Mouse (Mus musculus) neural tube, embryonic 15.5 days (tissue): ENCODE results near the gene Cops3. TPM values are rescaled to one million over a fixed set of nuclear protein-coding genes. Genes with fewer than 3 reads are reported as not detected.
A peak's percentile ranks its signal among the peaks of the same experiment; 100 is the strongest.

ENCODE experiments used
- ATAC-seq: fragments of 200-750 bp; cut with Nextera tagmentation; 2 replicates; pipeline ENCODE4 v1.8.0; 2017; ENCODE audit warnings: mild to moderate bottlenecking, moderate TSS enrichment, moderate library complexity; ENCODE audit not compliant: low FRiP score
- H3K27ac ChIP-seq: fragments of 300-500 bp; sonication (generic); replicated peaks from 2 replicates; pipeline ENCODE4 v1.5.1; 2015; ENCODE audit warnings: mild to moderate bottlenecking, inconsistent platforms
- H3K27me3 ChIP-seq: fragments of 300-500 bp; sonication (generic); replicated peaks from 2 replicates; pipeline ENCODE4 v1.6.1; 2015; ENCODE audit warnings: inconsistent platforms
- H3K36me3 ChIP-seq: fragments of 300-500 bp; sonication (generic); 2 replicates; pipeline ENCODE4 v1.6.1; 2015; ENCODE audit warnings: inconsistent platforms
- H3K4me1 ChIP-seq: fragments of 300-500 bp; sonication (generic); 2 replicates; pipeline ENCODE4 v1.6.1; 2015; ENCODE audit warnings: inconsistent platforms
- H3K4me2 ChIP-seq: fragments of 300-500 bp; sonication (generic); 2 replicates; pipeline ENCODE4 v1.6.1; 2015; ENCODE audit warnings: inconsistent platforms, mild to moderate bottlenecking, moderate library complexity
- H3K4me3 ChIP-seq: fragments of 300-500 bp; sonication (generic); replicated peaks from 2 replicates; pipeline ENCODE4 v1.5.1; 2015; ENCODE audit warnings: mild to moderate bottlenecking, inconsistent platforms
- H3K9ac ChIP-seq: fragments of 300-500 bp; sonication (generic); replicated peaks from 2 replicates; pipeline ENCODE4 v1.6.1; 2015; ENCODE audit warnings: mild to moderate bottlenecking, inconsistent platforms
- H3K9me3 ChIP-seq: fragments of 300-500 bp; sonication (generic); replicated peaks from 2 replicates; pipeline ENCODE4 v1.6.1; 2016; ENCODE audit warnings: inconsistent platforms
- WGBS: fragments of 180-500 bp; shearing (Covaris S2); methylation state at CpG from one replicate; pipeline ENCODE4 v1.1.7; 2015; ENCODE audit warnings: mixed read lengths; 5-methylcytosine and 5-hydroxymethylcytosine counted together
- polyA plus RNA-seq: library from polyadenylated mRNA; unstranded; fragments of >200 nt; fragmentation: Nextera tagmentation; extraction: Ambion mirVana; gene quantifications from 2 replicates; pipeline ENCODE4 v1.2.1, GENCODE M21; 2015

Cops3 gene
- 194 and 195 TPM in 2 replicates for polyA plus RNA-seq

DNA sequence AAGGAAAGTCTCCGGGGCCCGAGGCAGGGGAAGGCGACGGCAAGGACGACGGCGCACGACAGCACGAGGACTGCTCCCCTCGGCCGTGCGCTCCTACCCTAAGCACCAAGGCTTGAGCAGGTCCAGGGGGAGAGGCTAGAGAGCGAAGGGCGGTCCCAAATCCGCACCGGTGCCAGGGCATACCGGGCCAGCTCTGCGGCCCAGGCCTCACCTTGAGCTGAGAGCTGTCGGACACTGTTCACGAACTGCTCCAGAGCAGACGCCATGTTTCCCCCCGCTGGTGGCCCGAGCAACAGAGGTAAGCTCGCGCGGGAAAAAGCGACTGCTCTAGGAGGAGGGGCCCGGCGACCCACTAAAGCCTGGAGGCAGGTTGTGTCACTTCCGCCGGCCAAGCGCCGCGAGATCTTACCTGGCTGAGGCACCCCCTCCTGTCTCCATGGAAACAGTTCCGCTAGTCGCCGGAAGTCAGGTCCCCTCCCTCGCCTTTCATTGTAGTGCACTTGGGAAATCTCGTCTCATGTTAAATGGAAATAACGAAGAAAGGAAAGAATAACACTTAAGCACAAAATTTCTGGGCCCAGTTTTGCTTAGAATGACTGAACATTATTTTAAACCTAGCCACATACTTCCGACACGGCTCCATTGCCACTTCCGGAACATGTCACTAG, at the start of gene Cops3:
TSS of gene Cops3 (minus strand) at position 380 of the 668 bp plus-strand sequence.
- Histone ChIP-seq H3K4me1 (peaks cover 31% of the 10 kb centered on the region), H3K9ac (peak within 1 kb of the TSS; percentile 80), H3K36me3 (peaks cover 16% of the 10 kb centered on the region), H3K27ac (peak within 1 kb of the TSS; percentile 97), H3K9me3 (no peaks in the 10 kb centered on the region), H3K4me2 (peak within 1 kb of the TSS; percentile 62), H3K4me3 (peak within 1 kb of the TSS; percentile 66), H3K27me3 (no peaks in the 10 kb centered on the region)
- WGBS = 1% methylated on average over 41 of the region's 43 CpGs
- ATAC-seq = peak; percentile 97

GRCm38 (mm10) chr11:59888151-59888550, 48.5 kb upstream of the Cops3 start:
- 73% methylated on average over 5 of the region's 5 CpGs for WGBS
- no peaks in the 10 kb centered on the region for H3K9me3 ChIP-seq
- no peak overlapping the region for H3K4me2 ChIP-seq
- no peak overlapping the region for H3K4me3 ChIP-seq
- H3K9ac ChIP-seq = no peak overlapping the region
- no peaks in the 10 kb centered on the region for H3K27me3 ChIP-seq
- H3K4me1 ChIP-seq = peaks cover 9% of the 10 kb centered on the region; the same call in 1 of the 2 replicates
- H3K27ac ChIP-seq = no peak overlapping the region
- H3K36me3 ChIP-seq = no peaks in the 10 kb centered on the region
- no peak for ATAC-seq

- 56% methylated on average over 1 of the region's 1 CpGs for WGBS
- no peaks in the 10 kb centered on the region for H3K27me3 ChIP-seq
- ATAC-seq = no peak
- no peaks in the 10 kb centered on the region for H3K36me3 ChIP-seq
- no peak overlapping the region for H3K27ac ChIP-seq
- 0 out of 2 replicates have a peak, but pooled peaks cover 5% of the 10 kb centered on the region for H3K4me1 ChIP-seq
- no peak overlapping the region for H3K4me3 ChIP-seq
- H3K9me3 ChIP-seq = no peaks in the 10 kb centered on the region
- H3K4me2 ChIP-seq = no peak overlapping the region
- H3K9ac ChIP-seq = no peak overlapping the region
These were observed 47.3 kb upstream of the Cops3 start for GRCm38 (mm10) chr11:59886952-59887351.

DNA sequence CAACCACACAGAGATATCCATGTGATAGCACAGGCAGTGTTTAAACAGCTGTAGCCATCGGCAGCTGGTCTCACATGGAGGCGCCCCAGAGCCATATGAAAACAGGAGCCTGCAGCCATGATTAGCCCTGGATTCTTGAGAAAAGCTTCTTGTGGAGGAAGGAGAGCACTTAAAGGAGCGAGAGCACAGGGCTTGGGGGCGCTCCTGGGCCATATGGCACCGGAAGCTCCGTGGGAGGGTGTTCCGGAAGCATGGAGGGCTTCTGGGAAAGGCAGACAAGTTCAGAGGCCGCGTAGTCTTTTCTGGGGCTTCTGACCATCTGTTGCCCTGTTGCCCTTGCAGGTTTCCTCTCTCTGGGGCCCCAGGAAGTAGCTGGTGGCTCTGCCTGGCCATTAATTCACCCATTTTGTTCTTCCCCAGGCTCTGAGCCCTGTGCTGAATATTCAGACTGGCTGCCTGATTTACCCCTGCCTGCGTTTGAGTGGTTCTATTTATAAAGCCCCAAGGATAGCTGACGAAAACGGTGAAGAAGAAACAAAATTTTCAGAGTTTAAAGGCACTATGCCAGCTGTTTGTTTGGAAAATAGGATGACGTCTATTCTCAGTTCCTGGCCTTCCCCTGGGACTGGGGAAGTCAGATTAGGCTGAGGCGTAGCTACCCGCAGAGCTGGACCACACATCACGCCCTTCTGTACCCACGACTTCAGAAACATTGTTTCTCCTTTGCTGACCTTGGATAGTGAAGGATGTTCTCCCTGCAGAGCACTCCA, 45.8 kb upstream of the Cops3 start:
- Histone ChIP-seq H3K4me2 (no peak overlapping the region), H3K9me3 (no peaks in the 10 kb centered on the region), H3K4me3 (no peak overlapping the region), H3K27ac (no peak overlapping the region; the same call in 1 of the 2 replicates), H3K4me1 (peaks cover 2% of the 10 kb centered on the region; the same call in 1 of the 2 replicates), H3K27me3 (no peaks in the 10 kb centered on the region), H3K9ac (no peak overlapping the region), H3K36me3 (no peaks in the 10 kb centered on the region)
- ATAC-seq = no peak
- 71% methylated on average over 17 of the region's 17 CpGs for WGBS

DNA sequence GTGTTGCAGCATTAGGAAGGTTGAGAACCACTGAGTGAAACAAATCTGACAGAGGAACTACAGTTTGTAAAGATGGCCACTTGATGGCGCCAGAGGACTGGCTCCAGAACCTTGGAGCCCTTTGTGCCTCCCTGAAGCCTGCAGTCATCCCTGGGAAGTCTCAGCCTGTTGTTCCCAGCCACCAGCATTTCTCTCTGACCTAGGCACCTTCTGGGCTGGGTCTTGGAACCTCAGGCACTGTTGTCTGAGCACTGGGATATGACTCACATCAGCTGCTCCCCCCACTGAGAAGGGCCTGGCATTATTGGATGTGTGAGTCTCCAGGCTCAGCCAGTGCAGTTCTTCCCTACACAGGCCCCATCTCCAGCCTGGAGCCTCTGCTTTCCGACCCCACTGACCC, 40.4 kb upstream of the Cops3 start:
- H3K36me3 ChIP-seq = peaks cover 25% of the 10 kb centered on the region
- 25% methylated on average over 2 of the region's 2 CpGs for WGBS
- no peaks in the 10 kb centered on the region for H3K27me3 ChIP-seq
- no peak overlapping the region for H3K4me2 ChIP-seq
- H3K4me1 ChIP-seq = peaks cover 4% of the 10 kb centered on the region
- no peaks in the 10 kb centered on the region for H3K9me3 ChIP-seq
- 0 out of 2 replicates have a peak overlapping the region, but pooled peaks have one; percentile 37 for H3K27ac ChIP-seq
- no peak overlapping the region for H3K4me3 ChIP-seq
- no peak overlapping the region for H3K9ac ChIP-seq
- ATAC-seq = peak; percentile 84

DNA sequence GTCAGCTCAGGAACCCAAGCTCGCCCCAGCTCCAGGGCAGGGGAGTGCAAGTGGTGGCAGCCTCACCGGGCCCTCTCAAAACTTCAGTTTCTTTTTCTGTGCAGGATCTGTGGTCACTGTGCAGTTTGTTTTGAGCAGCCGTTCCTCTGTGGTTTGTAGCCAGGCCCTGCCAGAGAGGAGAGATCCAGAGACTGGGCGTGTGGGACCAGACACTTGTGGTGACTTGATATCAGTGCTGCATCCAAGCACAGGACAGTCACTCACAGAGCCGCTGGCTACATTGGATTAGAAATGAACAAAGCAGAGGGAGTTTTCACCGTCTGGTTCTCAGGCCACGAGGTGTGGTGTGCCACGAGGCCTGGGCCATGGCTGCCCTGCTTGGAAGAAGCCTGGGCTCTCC, 32.5 kb upstream of the Cops3 start:
- no peak overlapping the region for H3K4me3 ChIP-seq
- WGBS = 89% methylated on average over 8 of the region's 8 CpGs
- no peak overlapping the region for H3K27ac ChIP-seq
- no peak for ATAC-seq
- no peaks in the 10 kb centered on the region for H3K9me3 ChIP-seq
- H3K9ac ChIP-seq = no peak overlapping the region
- H3K4me1 ChIP-seq = no peaks in the 10 kb centered on the region
- H3K27me3 ChIP-seq = no peaks in the 10 kb centered on the region
- peaks cover 41% of the 10 kb centered on the region for H3K36me3 ChIP-seq
- H3K4me2 ChIP-seq = no peak overlapping the region

DNA sequence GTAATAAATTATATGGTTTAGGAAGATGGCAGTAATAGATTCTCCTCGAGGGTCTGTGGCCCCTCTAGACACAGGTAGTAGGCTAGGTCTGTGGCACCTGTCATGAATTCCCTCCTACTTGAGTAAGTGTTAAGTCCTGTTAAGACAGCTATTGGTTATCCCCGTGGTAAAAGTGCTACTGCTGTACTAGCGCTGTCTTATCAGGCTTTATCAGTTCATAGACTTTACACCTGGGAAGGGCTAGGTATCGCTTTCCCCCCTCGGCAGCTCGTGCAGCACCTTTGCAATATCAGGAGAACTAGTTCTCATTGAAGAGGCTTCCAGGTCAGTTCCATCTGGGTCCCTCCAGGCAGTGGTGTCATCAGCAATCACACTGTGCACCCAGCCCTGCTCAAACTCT, 24.7 kb upstream of the Cops3 start:
- no peak overlapping the region for H3K4me2 ChIP-seq
- 91% methylated on average over 6 of the region's 6 CpGs for WGBS

GRCm38 (mm10) chr11:59860467-59860866, 20.8 kb upstream of the Cops3 start:
- H3K27ac ChIP-seq = no peak overlapping the region
- no peak overlapping the region for H3K4me3 ChIP-seq
- no peaks in the 10 kb centered on the region for H3K27me3 ChIP-seq
- ATAC-seq = no peak
- H3K9ac ChIP-seq = no peak overlapping the region
- no peaks in the 10 kb centered on the region for H3K9me3 ChIP-seq
- H3K4me2 ChIP-seq = no peak overlapping the region
- H3K4me1 ChIP-seq = 0 out of 2 replicates have a peak, but pooled peaks cover 4% of the 10 kb centered on the region
- H3K36me3 ChIP-seq = peaks cover 26% of the 10 kb centered on the region
- 93% methylated on average over 11 of the region's 11 CpGs for WGBS

More for the DNA sequence above, 24.7 kb upstream of the Cops3 start:
- H3K36me3 ChIP-seq = peaks cover 17% of the 10 kb centered on the region
- H3K27ac ChIP-seq = no peak overlapping the region
- no peak overlapping the region for H3K9ac ChIP-seq
- H3K27me3 ChIP-seq = no peaks in the 10 kb centered on the region
- H3K9me3 ChIP-seq = no peaks in the 10 kb centered on the region
- no peak for ATAC-seq
- no peaks in the 10 kb centered on the region for H3K4me1 ChIP-seq
- no peak overlapping the region for H3K4me3 ChIP-seq

DNA sequence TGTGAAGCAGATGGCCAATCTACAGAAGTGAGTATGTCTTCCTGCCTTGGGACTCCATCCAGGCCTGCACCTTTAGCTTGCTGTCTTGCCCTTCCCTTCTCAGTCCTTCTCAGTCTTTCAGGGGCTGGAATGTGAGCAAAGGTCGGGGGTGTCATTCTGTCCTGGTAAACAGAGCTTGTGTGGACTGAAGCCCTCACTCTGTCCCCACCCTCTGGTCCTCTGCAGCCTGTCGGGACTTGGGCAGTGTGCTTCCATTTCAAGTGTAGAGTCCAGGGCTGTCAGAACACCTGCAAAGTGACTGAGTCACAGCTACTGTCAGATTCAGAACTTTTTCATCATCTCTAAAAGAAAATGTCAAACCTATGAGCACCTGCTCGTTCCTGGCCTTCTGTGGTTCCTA, 13.2 kb upstream of the Cops3 start:
- no peaks in the 10 kb centered on the region for H3K9me3 ChIP-seq
- no peak for ATAC-seq
- peaks cover 6% of the 10 kb centered on the region for H3K36me3 ChIP-seq
- H3K4me1 ChIP-seq = peaks cover 17% of the 10 kb centered on the region
- no peak overlapping the region for H3K4me2 ChIP-seq
- no peak overlapping the region for H3K27ac ChIP-seq
- 82% methylated on average over 3 of the region's 3 CpGs for WGBS
- H3K4me3 ChIP-seq = no peak overlapping the region
- H3K27me3 ChIP-seq = no peaks in the 10 kb centered on the region
- no peak overlapping the region for H3K9ac ChIP-seq

DNA sequence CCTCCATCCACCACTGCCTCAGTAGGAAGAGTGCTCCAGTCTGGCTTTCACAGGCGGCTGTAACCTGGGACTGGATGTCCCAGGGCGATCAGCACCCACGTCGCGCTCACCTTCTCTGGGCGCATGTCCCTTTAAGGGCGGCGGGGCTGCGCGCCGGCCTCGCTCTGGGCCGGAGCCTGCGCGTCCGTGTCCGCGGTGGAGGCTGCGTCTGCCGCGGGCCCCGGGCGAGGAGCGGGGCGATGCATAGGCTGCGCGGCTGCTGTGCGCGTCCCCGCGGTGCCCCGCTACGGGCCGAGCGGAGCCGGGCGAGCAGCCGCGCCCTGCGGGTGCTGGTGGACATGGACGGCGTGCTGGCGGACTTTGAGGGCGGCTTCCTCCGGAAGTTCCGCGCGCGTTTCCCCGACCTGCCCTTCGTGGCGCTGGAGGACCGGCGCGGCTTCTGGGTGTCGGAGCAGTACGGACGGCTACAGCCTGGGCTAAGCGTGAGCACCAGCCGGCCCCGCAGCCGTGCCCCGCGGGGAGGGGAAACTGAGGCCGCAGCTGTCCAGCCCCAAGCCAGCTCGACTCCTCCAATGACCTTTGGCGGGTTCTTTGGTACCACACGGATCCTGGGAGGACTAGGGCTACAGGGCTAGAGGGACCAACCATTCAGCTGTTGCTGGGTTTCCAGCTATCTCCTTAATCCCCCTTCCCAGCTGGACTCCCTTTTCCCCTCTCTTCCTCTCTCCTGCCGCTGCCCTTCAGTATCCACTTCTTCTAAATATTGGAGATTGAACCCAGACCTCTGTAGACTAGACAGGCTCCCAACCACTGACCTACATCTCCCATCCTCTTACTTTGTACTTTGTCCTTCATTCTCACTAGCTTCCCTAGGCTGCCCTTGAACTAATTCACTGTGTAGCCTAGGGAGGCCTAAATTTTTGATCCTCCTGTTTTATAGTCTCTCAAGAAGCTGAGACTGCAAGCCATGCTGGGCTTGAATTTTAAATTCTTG, 8.6 kb upstream of the Cops3 start:
- Histone ChIP-seq H3K4me1 (peaks cover 21% of the 10 kb centered on the region), H3K4me2 (peak overlapping the region; percentile 82), H3K4me3 (peak overlapping the region; percentile 80), H3K27ac (peak overlapping the region; percentile 93), H3K9ac (peak overlapping the region; percentile 85), H3K27me3 (no peaks in the 10 kb centered on the region), H3K9me3 (no peaks in the 10 kb centered on the region), H3K36me3 (no peaks in the 10 kb centered on the region)
- ATAC-seq = peak; percentile 92
- WGBS = under 1% methylated on average over 66 of the region's 69 CpGs

DNA sequence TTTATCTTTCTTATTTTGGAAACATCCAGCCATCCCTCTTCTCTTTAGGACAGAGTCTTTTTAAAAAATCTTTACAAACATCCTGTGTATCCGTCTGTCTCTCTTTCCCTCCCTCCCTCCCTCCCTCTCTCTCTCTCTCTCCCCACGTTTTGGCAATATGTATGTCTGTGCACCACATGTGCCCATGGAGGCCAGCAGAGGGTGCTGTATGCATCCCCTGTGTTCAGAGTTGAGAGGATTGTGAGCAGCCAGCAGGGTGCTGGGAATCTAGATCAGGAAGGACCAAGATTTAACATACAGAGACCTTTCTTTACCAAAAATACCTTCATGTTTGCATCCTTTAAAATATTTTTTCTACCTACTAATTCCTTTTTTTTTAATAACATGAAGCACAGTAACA, 7.5 kb upstream of the Cops3 start:
- H3K27me3 ChIP-seq = no peaks in the 10 kb centered on the region
- ATAC-seq = no peak
- WGBS = 12% methylated on average over 2 of the region's 2 CpGs
- peaks cover 21% of the 10 kb centered on the region for H3K4me1 ChIP-seq
- H3K4me2 ChIP-seq = peak overlapping the region; percentile 82
- no peak overlapping the region for H3K27ac ChIP-seq
- no peak overlapping the region for H3K9ac ChIP-seq
- H3K9me3 ChIP-seq = no peaks in the 10 kb centered on the region
- no peaks in the 10 kb centered on the region for H3K36me3 ChIP-seq
- no peak overlapping the region; the same call in 1 of the 2 replicates for H3K4me3 ChIP-seq
